Mouse (Mus musculus) ovary, postnatal 14 days (tissue): ENCODE data around the gene Tbc1d2.

Experiments used
- DNase-seq: peaks from one replicate; pipeline ENCODE4 v3.0.0; 2022; ENCODE audit warnings: low spot score

Tbc1d2 gene

DNA sequence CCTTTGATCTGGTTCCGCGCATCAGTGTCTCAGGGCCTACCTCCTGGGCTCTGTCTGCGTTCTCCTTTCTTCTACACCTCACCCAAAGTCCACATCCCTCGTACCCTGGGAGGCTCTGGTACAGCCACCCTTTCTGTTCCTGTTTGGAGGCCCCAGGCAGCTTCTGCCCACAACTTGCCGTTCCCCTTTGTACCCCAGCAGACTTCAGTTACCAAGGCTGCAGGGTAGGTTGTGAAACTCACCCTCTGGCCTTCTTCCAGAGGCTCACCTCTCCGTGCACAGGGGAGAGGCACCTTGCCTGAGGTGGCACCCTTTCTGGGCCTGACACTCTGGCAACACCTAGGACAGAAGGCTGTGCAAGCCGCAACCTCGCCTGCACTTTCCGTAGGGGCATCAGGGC, 94.2 kb downstream of the Tbc1d2 start:
- DNase-seq, result no peak
